Mouse (Mus musculus): ENCODE measurements at regions not wholly inside any gene's neighbourhood (a gene's known extent, or its start where the extent isn't known, plus 50 kb on each side); places are given as distances from the start of the nearest gene placed in this dataset.

- Histone ChIP-seq H3K9me3 (peaks cover 11% of the 10 kb centered on the region; the same call in 1 of the 2 replicates), H3K27me3 (replicated peaks) (peaks cover 2% of the 10 kb centered on the region), H3K4me1 (no peaks in the 10 kb centered on the region), H3K4me3 (replicated peaks) (no peak overlapping the region), H3K36me3 (replicated peaks; ENCODE audit: low read length) (no peaks in the 10 kb centered on the region)
- TF ChIP-seq FLI1 (IDR thresholded peaks at IDR 0.05; ENCODE audit: low read length), result no peak
Observed at GRCm38 (mm10) chr13:99063431-99063830, 79.1 kb upstream of the 1700024P04Rik start.

- Histone ChIP-seq H3K4me3 (replicated peaks) (no peak overlapping the region), H3K36me3 (replicated peaks; ENCODE audit: low read length) (no peaks in the 10 kb centered on the region), H3K9me3 (peaks cover 9% of the 10 kb centered on the region; the same call in 1 of the 2 replicates), H3K4me1 (no peaks in the 10 kb centered on the region), H3K27me3 (replicated peaks) (peaks cover 2% of the 10 kb centered on the region)
- no peak for TF ChIP-seq FLI1 (IDR thresholded peaks at IDR 0.05; ENCODE audit: low read length)
- TF ChIP-seq GATA1 (IDR thresholded peaks at IDR 0.05; ENCODE audit: borderline replicate concordance, low read length), result no peak
Observed at GRCm38 (mm10) chr13:99062936-99063335, 78.6 kb upstream of the 1700024P04Rik start.

GRCm38 (mm10) chr13:99058131-99058970 is 74.0 kb upstream of the 1700024P04Rik start:
- Histone ChIP-seq H3K36me3 (replicated peaks; ENCODE audit: low read length) (no peaks in the 10 kb centered on the region), H3K27me3 (replicated peaks) (peaks cover 22% of the 10 kb centered on the region), H3K4me3 (replicated peaks) (no peak overlapping the region), H3K9me3 (0 out of 2 replicates have a peak, but pooled peaks cover 4% of the 10 kb centered on the region), H3K4me1 (no peaks in the 10 kb centered on the region)
- TF ChIP-seq FLI1 (IDR thresholded peaks at IDR 0.05; ENCODE audit: low read length) (no peak), GATA1 (IDR thresholded peaks at IDR 0.05; ENCODE audit: borderline replicate concordance, low read length) (no peak)

- TF ChIP-seq GATA1 (IDR thresholded peaks at IDR 0.05; ENCODE audit: borderline replicate concordance, low read length) (no peak), FLI1 (IDR thresholded peaks at IDR 0.05; ENCODE audit: low read length) (no peak)
- H3K27me3 ChIP-seq (replicated peaks), result peaks cover 22% of the 10 kb centered on the region
- 0 out of 2 replicates have a peak, but pooled peaks cover 4% of the 10 kb centered on the region for H3K9me3 ChIP-seq
- H3K36me3 ChIP-seq (replicated peaks; ENCODE audit: low read length), result no peaks in the 10 kb centered on the region
- no peak overlapping the region for H3K4me3 ChIP-seq (replicated peaks)
- H3K4me1 ChIP-seq, result no peaks in the 10 kb centered on the region
Observed at GRCm38 (mm10) chr13:99057696-99058095, 73.3 kb upstream of the 1700024P04Rik start.

- Histone ChIP-seq H3K4me1 (no peaks in the 10 kb centered on the region), H3K4me3 (replicated peaks) (no peak overlapping the region), H3K9me3 (0 out of 2 replicates have a peak, but pooled peaks cover 4% of the 10 kb centered on the region), H3K36me3 (replicated peaks; ENCODE audit: low read length) (no peaks in the 10 kb centered on the region), H3K27me3 (replicated peaks) (peaks cover 22% of the 10 kb centered on the region)
- no peak for TF ChIP-seq GATA1 (IDR thresholded peaks at IDR 0.05; ENCODE audit: borderline replicate concordance, low read length)
Observed at GRCm38 (mm10) chr13:99057293-99057588, 72.9 kb upstream of the 1700024P04Rik start.

GRCm38 (mm10) chr13:99056432-99057292 is 72.3 kb upstream of the 1700024P04Rik start:
- TF ChIP-seq FLI1 (IDR thresholded peaks at IDR 0.05; ENCODE audit: low read length), result no peak
- no peak for TF ChIP-seq GATA1 (IDR thresholded peaks at IDR 0.05; ENCODE audit: borderline replicate concordance, low read length)
- no peaks in the 10 kb centered on the region for H3K4me1 ChIP-seq
- H3K36me3 ChIP-seq (replicated peaks; ENCODE audit: low read length), result no peaks in the 10 kb centered on the region
- 0 out of 2 replicates have a peak, but pooled peaks cover 4% of the 10 kb centered on the region for H3K9me3 ChIP-seq
- H3K4me3 ChIP-seq (replicated peaks), result no peak overlapping the region
- H3K27me3 ChIP-seq (replicated peaks), result peaks cover 22% of the 10 kb centered on the region

GRCm38 (mm10) chr13:99055609-99056321 is 71.4 kb upstream of the 1700024P04Rik start:
- Histone ChIP-seq H3K36me3 (replicated peaks; ENCODE audit: low read length) (no peaks in the 10 kb centered on the region), H3K27me3 (replicated peaks) (peaks cover 22% of the 10 kb centered on the region), H3K9me3 (0 out of 2 replicates have a peak, but pooled peaks cover 4% of the 10 kb centered on the region), H3K4me1 (no peaks in the 10 kb centered on the region), H3K4me3 (replicated peaks) (no peak overlapping the region)
- TF ChIP-seq GATA1 (IDR thresholded peaks at IDR 0.05; ENCODE audit: borderline replicate concordance, low read length), result no peak
- TF ChIP-seq FLI1 (IDR thresholded peaks at IDR 0.05; ENCODE audit: low read length), result no peak

- no peak overlapping the region for H3K4me3 ChIP-seq (replicated peaks)
- TF ChIP-seq FLI1 (IDR thresholded peaks at IDR 0.05; ENCODE audit: low read length), result no peak
- TF ChIP-seq GATA1 (IDR thresholded peaks at IDR 0.05; ENCODE audit: borderline replicate concordance, low read length), result no peak
- H3K27me3 ChIP-seq (replicated peaks), result peaks cover 18% of the 10 kb centered on the region
Observed at GRCm38 (mm10) chr13:99052076-99052475, 67.7 kb upstream of the 1700024P04Rik start.

GRCm38 (mm10) chr13:99049699-99050098 is 65.3 kb upstream of the 1700024P04Rik start:
- no peak for TF ChIP-seq GATA1 (IDR thresholded peaks at IDR 0.05; ENCODE audit: borderline replicate concordance, low read length)
- TF ChIP-seq FLI1 (IDR thresholded peaks at IDR 0.05; ENCODE audit: low read length), result no peak
- H3K27me3 ChIP-seq (replicated peaks), result peaks cover 10% of the 10 kb centered on the region
- peaks cover 12% of the 10 kb centered on the region for H3K4me1 ChIP-seq
- no peaks in the 10 kb centered on the region for H3K36me3 ChIP-seq (replicated peaks; ENCODE audit: low read length)
- peaks cover 9% of the 10 kb centered on the region for H3K9me3 ChIP-seq
- no peak overlapping the region for H3K4me3 ChIP-seq (replicated peaks)

More at GRCm38 (mm10) chr13:99052076-99052475, 67.7 kb upstream of the 1700024P04Rik start:
- Histone ChIP-seq H3K36me3 (replicated peaks; ENCODE audit: low read length) (no peaks in the 10 kb centered on the region), H3K9me3 (no peaks in the 10 kb centered on the region), H3K4me1 (peaks cover 12% of the 10 kb centered on the region)

Measured in megakaryocyte, embryonic 14.5 days (primary cell).